Mouse (Mus musculus): ENCODE data around the gene Klra4.
"Not testable (repeated sequence)": the region's sequence is repeated elsewhere in the genome, so short reads cannot be mapped to it uniquely, and the experiment has no call there.

GRCm38 (mm10) chr6:130035146-130035545 lies 31.9 kb downstream of the Klra4 start:
- TF ChIP-seq TBP (IDR thresholded peaks at IDR 0.05; ENCODE audit: low read depth, low read length); CTCF (IDR thresholded peaks at IDR 0.05 in 2 of 3, conservative IDR thresholded peaks at IDR 0.05 in 1 of 3; ENCODE audit: control insufficient read depth in 1 of 3, insufficient read depth in 1 of 3, low read depth in 2 of 3, low read length in 3 of 3, poor library complexity in 1 of 3, severe bottlenecking in 1 of 3); SMC3 (IDR thresholded peaks at IDR 0.05; ENCODE audit: low read depth, low read length); RCOR1 (IDR thresholded peaks at IDR 0.05; ENCODE audit: low read depth, low read length); USF1 (IDR thresholded peaks at IDR 0.05; ENCODE audit: low read depth, low read length); MAFK (IDR thresholded peaks at IDR 0.05; ENCODE audit: borderline replicate concordance, low read depth, low read length); ELF1 (IDR thresholded peaks at IDR 0.05; ENCODE audit: low read depth, low read length); HCFC1 (IDR thresholded peaks at IDR 0.05; ENCODE audit: low read depth, low read length); GABPA (IDR thresholded peaks at IDR 0.05; ENCODE audit: low read depth, low read length); ZNF384 (IDR thresholded peaks at IDR 0.05; ENCODE audit: low read depth, low read length); POLR2A (IDR thresholded peaks at IDR 0.05; ENCODE audit: control insufficient read depth in 1 of 2, insufficient read depth in 1 of 2, low read depth in 1 of 2, low read length in 2 of 2, poor library complexity in 1 of 2); E2F4 (IDR thresholded peaks at IDR 0.05; ENCODE audit: borderline replicate concordance, low read depth, low read length); MAX (IDR thresholded peaks at IDR 0.05; ENCODE audit: low read length): not testable (repeated sequence)
